8 mouse cellular contexts compared by ENCODE assay signal in genomic region chr12:12904512-12904953, GRCm38 (mm10). TPM values are rescaled to one million over a fixed set of nuclear protein-coding genes. Genes with fewer than 3 reads are reported as not detected.
DNase-seq lines count a peak whose midpoint lies in the region; ATAC-seq lines count a peak whose summit lies in the region.

No protein-coding gene starts in this region.

- WGBS in forebrain, embryonic 11.5 days = 2% methylated on average over 23 of the region's 23 CpGs
- 3% methylated on average over 23 of the region's 23 CpGs for WGBS in heart, embryonic 13.5 days
- 6% methylated on average over 20 of the region's 23 CpGs for WGBS in kidney, embryonic 16.5 days
- WGBS in limb, embryonic 13.5 days = 5% methylated on average over 23 of the region's 23 CpGs
- WGBS in neural tube, embryonic 12.5 days = 3% methylated on average over 23 of the region's 23 CpGs

- H3K9me3 ChIP-seq in forebrain, embryonic 11.5 days (ENCODE audit: control insufficient read depth, low read length) = no peaks in the 10 kb centered on the region
- no peaks in the 10 kb centered on the region for H3K9me3 ChIP-seq in heart, embryonic 13.5 days
- no peaks in the 10 kb centered on the region for H3K9me3 ChIP-seq in kidney, embryonic 16.5 days (ENCODE audit: low read length)
- no peaks in the 10 kb centered on the region for H3K9me3 ChIP-seq in limb, embryonic 13.5 days
- no peaks in the 10 kb centered on the region for H3K9me3 ChIP-seq in neural tube, embryonic 12.5 days

- no peaks in the 10 kb centered on the region for H3K27me3 ChIP-seq in forebrain, embryonic 11.5 days (ENCODE audit: control insufficient read depth, insufficient read depth, low read length)
- peaks cover 10% of the 10 kb centered on the region; the same call in 1 of the 2 replicates for H3K27me3 ChIP-seq in heart, embryonic 13.5 days (replicated peaks)
- H3K27me3 ChIP-seq in kidney, embryonic 16.5 days (ENCODE audit: insufficient read depth, low read length) = no peaks in the 10 kb centered on the region
- H3K27me3 ChIP-seq in limb, embryonic 13.5 days = no peaks in the 10 kb centered on the region
- H3K27me3 ChIP-seq in neural tube, embryonic 12.5 days (replicated peaks) = no peaks in the 10 kb centered on the region

- H3K9ac ChIP-seq in forebrain, embryonic 11.5 days (ENCODE audit: low read length) = peak overlapping the region; percentile 70
- peak overlapping the region; percentile 81 for H3K9ac ChIP-seq in heart, embryonic 13.5 days
- peak overlapping the region; percentile 68 for H3K9ac ChIP-seq in kidney, embryonic 16.5 days (replicated peaks; ENCODE audit: low read length)
- H3K9ac ChIP-seq in limb, embryonic 13.5 days = peak overlapping the region; percentile 67
- H3K9ac ChIP-seq in neural tube, embryonic 12.5 days = peak overlapping the region; percentile 52

- peaks cover 19% of the 10 kb centered on the region; the same call in 1 of the 2 replicates for H3K4me1 ChIP-seq in forebrain, embryonic 11.5 days (replicated peaks; ENCODE audit: control insufficient read depth, insufficient read depth, low read length)
- peaks cover 23% of the 10 kb centered on the region for H3K4me1 ChIP-seq in heart, embryonic 13.5 days
- peaks cover 21% of the 10 kb centered on the region for H3K4me1 ChIP-seq in kidney, embryonic 16.5 days (ENCODE audit: insufficient read depth, low read length)
- peaks cover 28% of the 10 kb centered on the region for H3K4me1 ChIP-seq in limb, embryonic 13.5 days
- peaks cover 27% of the 10 kb centered on the region for H3K4me1 ChIP-seq in neural tube, embryonic 12.5 days

- peak overlapping the region; percentile 84 for H3K27ac ChIP-seq in forebrain, embryonic 11.5 days (ENCODE audit: low read depth, low read length)
- peak overlapping the region; percentile 37; the same call in 1 of the 2 replicates for H3K27ac ChIP-seq in heart, embryonic 13.5 days (replicated peaks)
- peak overlapping the region; percentile 76 for H3K27ac ChIP-seq in kidney, embryonic 16.5 days (ENCODE audit: low read length)
- H3K27ac ChIP-seq in limb, embryonic 13.5 days = no peak overlapping the region
- peak overlapping the region; percentile 88 for H3K27ac ChIP-seq in neural tube, embryonic 12.5 days

- peak overlapping the region; percentile 19; the same call in 1 of the 2 replicates for H3K4me3 ChIP-seq in forebrain, embryonic 11.5 days (ENCODE audit: low read depth, low read length)
- peak overlapping the region; percentile 52 for H3K4me3 ChIP-seq in heart, embryonic 13.5 days
- H3K4me3 ChIP-seq in kidney, embryonic 16.5 days (ENCODE audit: low read length) = peak overlapping the region; percentile 30
- H3K4me3 ChIP-seq in limb, embryonic 13.5 days = peak overlapping the region; percentile 36
- H3K4me3 ChIP-seq in neural tube, embryonic 12.5 days = peak overlapping the region; percentile 18; the same call in 1 of the 2 replicates

- peak overlapping the region; percentile 62 for H3K4me2 ChIP-seq in forebrain, embryonic 11.5 days (ENCODE audit: low read depth, low read length, severe bottlenecking)
- peak overlapping the region; percentile 78 for H3K4me2 ChIP-seq in heart, embryonic 13.5 days
- peak overlapping the region; percentile 54 for H3K4me2 ChIP-seq in kidney, embryonic 16.5 days (replicated peaks; ENCODE audit: low read depth, low read length)
- H3K4me2 ChIP-seq in limb, embryonic 13.5 days (replicated peaks) = peak overlapping the region; percentile 69
- peak overlapping the region; percentile 55 for H3K4me2 ChIP-seq in neural tube, embryonic 12.5 days (replicated peaks)

- peak; percentile 96 for ATAC-seq in cerebellum, adult (ENCODE audit: insufficient number of reproducible peaks, low FRiP score, low TSS enrichment)
- ATAC-seq in forebrain, embryonic 11.5 days (replicated peaks; ENCODE audit: low FRiP score) = peak; percentile 98
- ATAC-seq in heart, embryonic 13.5 days (ENCODE audit: extremely low read depth, insufficient number of reproducible peaks, low FRiP score, low TSS enrichment) = peak; percentile 66; the same call in 1 of the 2 replicates
- peak; percentile 91 for ATAC-seq in kidney, embryonic 16.5 days (ENCODE audit: low FRiP score, low TSS enrichment)
- ATAC-seq in limb, embryonic 13.5 days (ENCODE audit: low FRiP score, low read depth) = peak; percentile 88
- ATAC-seq in neural tube, embryonic 12.5 days (ENCODE audit: low FRiP score, low read depth) = peak; percentile 96
- no peak for ATAC-seq in inflammation-experienced regulatory T-cells, adult 6 months

- DNase-seq in forebrain, embryonic 11.5 days (ENCODE audit: low spot score) = peak; percentile 90
- DNase-seq in urinary bladder, adult 2 months (ENCODE audit: low spot score) = peak; percentile 36

- H3K36me3 ChIP-seq in forebrain, embryonic 11.5 days (ENCODE audit: control insufficient read depth, insufficient read depth, low read length) = no peaks in the 10 kb centered on the region
- no peaks in the 10 kb centered on the region for H3K36me3 ChIP-seq in heart, embryonic 13.5 days
- H3K36me3 ChIP-seq in kidney, embryonic 16.5 days (ENCODE audit: insufficient read depth, low read length) = no peaks in the 10 kb centered on the region
- no peaks in the 10 kb centered on the region for H3K36me3 ChIP-seq in limb, embryonic 13.5 days
- no peaks in the 10 kb centered on the region for H3K36me3 ChIP-seq in neural tube, embryonic 12.5 days

RNA-seq across cellular contexts. Expression of gene Mycn, which starts 37.2 kb away (rescaled TPM):
- 144 and 155 TPM in 2 replicates for polyA plus RNA-seq in forebrain, embryonic 11.5 days (2014; fragmentation: Nextera tagmentation; extraction: Ambion mirVana)
- polyA plus RNA-seq in heart, embryonic 13.5 days (2015; fragmentation: Nextera tagmentation; extraction: Ambion mirVana) = 45.4 and 52.2 TPM in 2 replicates
- polyA plus RNA-seq in kidney, embryonic 16.5 days (2015; fragmentation: Nextera tagmentation; extraction: Ambion mirVana) = 74.8 and 77.9 TPM in 2 replicates
- 47.8 and 51.1 TPM in 2 replicates for polyA plus RNA-seq in limb, embryonic 13.5 days (2015; fragmentation: Nextera tagmentation; extraction: Ambion mirVana)
- 95.7 and 98.7 TPM in 2 replicates for polyA plus RNA-seq in neural tube, embryonic 12.5 days (2016; fragmentation: Nextera tagmentation; extraction: Ambion mirVana)
- 0.74 and 0.78 TPM in 2 replicates for polyA plus RNA-seq in urinary bladder, adult 2 months (2012; rRNA removed)
- not detected for polyA plus RNA-seq in inflammation-experienced regulatory T-cells, adult 6 months (2017; shearing (Covaris generic))

Comparison
In these comparisons a context has a peak if more than half of its experiments do, and no peak if none do; other contexts are left out.
1. RNA of gene Mycn, which starts 37.2 kb away (polyA plus RNA-seq): 144 to 155 TPM in forebrain, embryonic 11.5 days, 95.7 to 98.7 TPM in neural tube, embryonic 12.5 days, 74.8 to 77.9 TPM in kidney, embryonic 16.5 days, 47.8 to 51.1 TPM in limb, embryonic 13.5 days and 45.4 to 52.2 TPM in heart, embryonic 13.5 days; 0.74 to 0.78 TPM in urinary bladder, adult 2 months and not detected in inflammation-experienced regulatory T-cells, adult 6 months; every median in the first group is over 10 times any median in the second.
2. Peak in every context shown above with its lines, with median percentiles within 50 percentile points of each other: H3K4me2 ChIP-seq, H3K4me3 ChIP-seq and H3K9ac ChIP-seq.